Mouse (Mus musculus) CH12.LX (cell line): Measurements from ENCODE around the gene Wdr63.

Experiments used
- CTCF ChIP-seq, 2 experiments: IDR thresholded peaks in 1 of 2; conservative IDR thresholded peaks in 1 of 2; 2 replicates each; pipeline ENCODE4 v1.5.1; 2011 to 2012; ENCODE audit warnings: low read depth in 2 of 2, low read length in 2 of 2, improper control_type of control experiment in 1 of 2, inconsistent platforms in 1 of 2, mild to moderate bottlenecking in 1 of 2, moderate library complexity in 1 of 2
- E2F4 ChIP-seq: IDR thresholded peaks from 2 replicates; pipeline ENCODE4 v1.6.1; 2011; ENCODE audit warnings: low read depth, low read length, improper control_type of control experiment; ENCODE audit not compliant: insufficient replicate concordance
- MAFK ChIP-seq: IDR thresholded peaks from 2 replicates; pipeline ENCODE4 v1.6.1; 2011; ENCODE audit warnings: low read length, improper control_type of control experiment; ENCODE audit not compliant: insufficient replicate concordance
- MAX ChIP-seq: IDR thresholded peaks from 2 replicates; pipeline ENCODE4 v1.6.1; 2011; ENCODE audit warnings: low read length, improper control_type of control experiment
- MAZ ChIP-seq: IDR thresholded peaks from 2 replicates; pipeline ENCODE4 v1.6.1; 2012; ENCODE audit warnings: low read depth, mild to moderate bottlenecking, inconsistent platforms, low read length, improper control_type of control experiment, moderate library complexity
- NRF1 ChIP-seq: IDR thresholded peaks from 2 replicates; pipeline ENCODE4 v1.6.1; 2014; ENCODE audit warnings: low read depth, mild to moderate bottlenecking, inconsistent platforms, low read length, improper control_type of control experiment, moderate library complexity
- POLR2A ChIP-seq: IDR thresholded peaks from 2 replicates; pipeline ENCODE4 v1.6.1; 2011; ENCODE audit warnings: low read depth, mild to moderate bottlenecking, improper control_type of control experiment, low read length
- RAD21 ChIP-seq: IDR thresholded peaks from 2 replicates; pipeline ENCODE4 v1.6.1; 2011; ENCODE audit warnings: low read depth, mild to moderate bottlenecking, low read length, improper control_type of control experiment, moderate library complexity
- SIN3A ChIP-seq: IDR thresholded peaks from 2 replicates; pipeline ENCODE4 v1.6.1; 2012; ENCODE audit warnings: low read length, improper control_type of control experiment, inconsistent platforms
- TBP ChIP-seq: conservative IDR thresholded peaks from 2 replicates; pipeline ENCODE4 v1.6.1; 2011; ENCODE audit warnings: low read depth, low read length, improper control_type of control experiment
- UBTF ChIP-seq: IDR thresholded peaks from 2 replicates; pipeline ENCODE4 v1.6.1; 2012; ENCODE audit warnings: low read depth, mild to moderate bottlenecking, inconsistent platforms, low read length, improper control_type of control experiment, moderate library complexity
- USF1 ChIP-seq: IDR thresholded peaks from 2 replicates; pipeline ENCODE4 v1.6.1; 2014; ENCODE audit warnings: low read depth, mild to moderate bottlenecking, inconsistent platforms, low read length, improper control_type of control experiment
- ZNF384 ChIP-seq: IDR thresholded peaks from 2 replicates; pipeline ENCODE4 v1.6.1; 2012; ENCODE audit warnings: low read depth, low read length, improper control_type of control experiment, inconsistent platforms

DNA sequence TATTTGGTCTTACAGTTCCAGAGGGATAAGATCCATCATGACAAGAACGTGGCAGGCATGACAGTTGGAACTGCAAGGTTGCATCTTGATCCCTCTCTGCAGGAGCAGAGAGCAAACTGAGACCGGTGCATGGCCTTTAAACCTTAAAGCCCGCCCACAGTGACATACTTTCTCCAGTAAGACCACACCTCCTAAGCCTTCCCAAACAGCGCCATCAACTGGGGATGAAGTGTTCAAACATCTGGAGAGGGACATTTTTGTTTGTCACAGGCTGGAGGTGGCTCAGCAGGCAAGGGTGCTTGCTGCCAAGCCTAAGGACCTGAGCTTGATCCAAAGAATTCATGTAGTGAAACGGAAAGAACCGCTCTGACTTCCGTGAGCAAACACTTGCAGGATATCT lies 83.2 kb downstream of the Wdr63 start:
- TF ChIP-seq POLR2A (no peak), UBTF (no peak), MAZ (no peak), MAFK (no peak), USF1 (no peak), NRF1 (no peak), ZNF384 (no peak), CTCF (conservative IDR thresholded peaks at IDR 0.05 in 1 of 2, IDR thresholded peaks at IDR 0.05 in 1 of 2; ENCODE audit: low read depth in 2 of 2, low read length in 2 of 2) (no peak), E2F4 (no peak), SIN3A (no peak), RAD21 (no peak), TBP (no peak), MAX (no peak)
